Mouse (Mus musculus) right cerebral cortex, postnatal 14 days (tissue): ENCODE measurements around the gene Pold4.

Experiments
- DNase-seq: peaks from one replicate; pipeline ENCODE4 v3.0.0; 2022

Pold4 gene

GRCm38 (mm10) chr19:4279487-4279886 is 47.8 kb downstream of the Pold4 start:
- no peak for DNase-seq

- peak; percentile 3 for DNase-seq
Measured at GRCm38 (mm10) chr19:4280425-4280824, 48.7 kb downstream of the Pold4 start.

GRCm38 (mm10) chr19:4282898-4283553 is 51.3 kb downstream of the Pold4 start, which contains the start of gene Ankrd13d:
Ankrd13d (minus strand) TSS chr19:4283137.
- DNase-seq = peak; percentile 92
